Mouse (Mus musculus) naive thymus-derived CD4-positive, alpha-beta T cell, adult 5 months (primary cell): ENCODE data around the gene Bax. TPM values are rescaled to one million over a fixed set of nuclear protein-coding genes. Genes with fewer than 3 reads are reported as not detected.

Source experiments
- polyA plus RNA-seq: library from polyadenylated mRNA; unstranded; fragments of 100-300 nt; shearing (Covaris generic); gene quantifications from one replicate; pipeline ENCODE4 v1.2.1, GENCODE M21; 2017

Gene Bax
- 198 TPM for polyA plus RNA-seq

DNA sequence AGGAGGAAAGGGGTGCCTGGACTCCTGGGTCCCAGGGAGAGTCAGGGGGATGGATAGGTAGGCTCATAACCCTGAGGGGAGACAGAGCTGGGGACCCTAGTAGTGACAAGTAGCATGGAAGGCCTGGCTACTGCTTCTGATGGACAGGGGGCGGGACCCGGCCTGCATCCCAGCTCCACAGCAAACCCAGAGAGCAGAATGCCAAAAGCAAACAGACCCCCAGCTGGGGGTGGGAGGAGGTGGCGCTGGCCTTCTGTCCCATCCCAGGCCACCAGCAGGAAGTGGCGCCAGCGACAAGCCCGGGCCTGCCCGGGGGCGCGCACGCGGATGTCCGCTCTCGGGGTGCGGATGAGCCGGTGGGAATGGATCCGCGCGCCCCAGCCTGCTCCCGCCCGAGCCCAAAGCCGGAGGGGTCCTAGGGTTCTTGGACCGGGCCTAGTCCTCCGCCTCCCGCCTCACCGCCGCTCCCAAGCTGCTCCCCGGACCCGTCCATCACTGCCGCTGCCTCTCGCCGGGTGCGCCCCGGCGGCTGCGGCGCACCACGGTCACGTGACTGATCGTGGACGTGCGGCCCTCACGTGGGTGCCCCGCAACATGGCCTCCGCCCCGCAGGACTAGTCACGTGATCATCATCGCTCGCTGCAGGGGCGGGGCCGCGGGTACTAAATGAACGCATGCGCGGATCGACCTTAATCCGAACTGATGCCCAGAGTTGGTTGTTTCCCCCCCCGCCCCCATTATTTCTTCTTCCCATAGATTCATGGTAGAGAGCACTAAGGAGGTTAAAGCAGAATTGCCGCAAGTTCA lies at the start of gene Bax:
TSS of gene Bax (minus strand) at position 616 of the 807 bp plus-strand sequence.

DNA sequence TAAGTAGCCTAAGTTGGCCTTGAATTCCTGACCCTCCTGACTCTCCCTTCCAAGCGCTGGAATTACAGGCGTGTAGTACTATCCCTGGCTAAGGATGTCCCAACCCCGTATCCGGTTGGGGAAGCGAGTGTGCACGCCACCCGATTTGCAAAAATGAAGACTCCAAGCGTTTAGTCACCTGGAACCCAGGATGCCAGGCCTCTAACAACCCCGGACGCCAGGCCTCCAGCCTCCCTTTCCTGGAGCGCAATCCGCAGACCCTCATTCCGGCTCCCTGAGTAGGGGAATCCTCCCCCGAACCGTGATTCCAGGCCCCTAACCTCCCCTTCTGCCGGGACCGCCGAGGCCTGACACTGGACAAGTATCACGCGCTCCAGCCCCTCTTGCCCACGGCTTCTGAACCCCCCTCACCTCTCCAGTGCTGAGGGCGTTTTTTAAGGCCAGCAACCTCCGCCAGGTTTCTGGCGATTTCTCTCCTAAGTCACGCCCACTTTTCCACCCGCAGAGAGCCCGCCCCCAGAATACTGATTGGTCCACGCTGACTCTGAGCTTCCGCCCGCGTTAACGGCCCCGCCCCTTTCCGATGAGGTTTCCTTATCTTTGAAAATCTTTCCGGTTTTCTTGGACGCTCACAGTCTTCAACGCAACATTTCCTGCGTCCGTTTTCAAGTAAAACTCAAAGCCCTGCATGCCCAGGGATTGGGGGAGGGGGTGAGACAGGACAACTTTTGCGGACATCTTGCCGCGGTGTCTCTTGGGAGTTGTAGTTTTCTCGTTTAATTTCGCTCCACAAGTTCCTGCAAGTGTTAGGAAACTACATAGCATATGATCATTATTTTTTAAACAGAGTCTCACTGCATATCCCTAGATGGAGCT lies 43.5 kb upstream of the Bax start, which contains the start of gene Nucb1:
TSS of gene Nucb1 (minus strand) at position 495 of the 876 bp plus-strand sequence.

DNA sequence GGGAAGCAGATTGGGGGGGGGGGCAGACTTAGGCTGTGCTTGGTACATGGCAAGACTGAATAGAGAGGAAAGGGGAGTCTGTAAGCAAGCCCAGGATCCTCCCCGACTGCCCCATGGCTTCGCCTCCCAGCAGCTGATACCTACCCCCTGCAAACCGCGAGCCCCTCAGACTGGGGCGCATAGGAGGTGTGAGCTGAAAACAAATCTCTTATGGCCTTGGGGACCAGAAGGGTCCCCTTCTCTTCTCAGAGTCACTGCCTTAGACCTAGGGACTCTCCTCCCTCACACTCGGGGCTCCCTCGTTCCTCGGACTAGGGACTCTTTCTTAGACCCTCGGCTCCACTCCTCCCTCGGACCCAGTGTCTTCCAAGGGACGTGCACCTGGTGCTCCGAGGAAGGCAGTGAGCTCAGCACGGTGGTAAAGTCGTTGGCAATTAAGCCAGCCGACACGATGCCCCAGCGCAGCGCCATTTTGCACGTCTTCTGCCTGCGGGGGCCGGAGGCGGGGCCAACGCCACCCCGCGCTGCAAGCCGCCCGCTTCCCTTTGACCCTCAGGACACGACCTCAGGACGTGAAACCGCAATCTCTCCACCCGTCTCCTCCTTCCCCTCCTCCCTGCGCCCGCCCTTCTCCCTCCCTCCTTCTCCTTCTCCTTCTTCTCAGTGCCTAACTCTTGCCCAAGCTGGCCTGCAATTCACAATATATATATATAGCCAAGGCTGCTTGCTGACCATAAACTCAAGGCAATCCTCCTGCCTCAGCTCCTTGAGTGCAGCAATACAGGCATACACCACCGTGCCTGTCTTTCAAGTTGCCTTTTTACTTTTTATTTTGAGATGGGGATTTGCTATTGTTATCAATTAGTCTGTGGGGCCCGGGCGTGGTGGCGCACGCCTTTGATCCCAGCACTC lies 21.9 kb upstream of the Bax start, which contains the start of gene Dhdh:
TSS of gene Dhdh (minus strand) at position 513 of the 912 bp plus-strand sequence.

DNA sequence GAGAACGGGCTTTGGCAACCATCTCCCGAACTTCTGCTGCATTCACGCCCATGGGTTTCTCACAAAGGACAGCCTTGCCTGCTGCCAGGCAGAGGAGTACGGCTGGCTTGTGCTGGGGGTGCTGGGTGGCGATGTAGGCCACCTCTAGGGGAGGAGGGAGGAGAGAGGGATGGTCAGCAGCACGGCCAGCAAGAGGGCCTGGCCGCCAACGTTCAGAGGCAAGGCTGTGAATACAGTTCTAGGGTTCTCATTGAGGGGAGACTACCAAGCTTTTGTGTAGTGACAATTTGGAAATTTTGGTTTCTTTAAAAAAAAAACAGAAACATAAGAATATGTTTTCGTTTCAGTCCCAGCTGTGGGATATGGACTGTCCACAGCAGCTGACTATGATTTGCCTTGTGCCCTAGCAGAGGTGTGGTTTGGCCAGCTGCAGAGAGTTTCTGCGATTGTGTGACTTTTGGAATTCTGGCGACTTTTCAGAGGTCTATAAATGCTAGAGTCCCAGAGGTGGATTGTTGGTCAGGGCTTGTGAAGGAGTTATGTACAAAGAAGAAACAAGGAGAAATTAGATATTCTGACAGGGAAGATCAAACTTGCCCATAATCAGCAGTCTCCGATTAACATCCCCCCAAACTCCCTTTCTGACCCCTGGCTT lies 20.2 kb upstream of the Bax start, which contains the start of gene Gm45808:
TSS of gene Gm45808 (minus strand) at position 51 of the 655 bp plus-strand sequence.

DNA sequence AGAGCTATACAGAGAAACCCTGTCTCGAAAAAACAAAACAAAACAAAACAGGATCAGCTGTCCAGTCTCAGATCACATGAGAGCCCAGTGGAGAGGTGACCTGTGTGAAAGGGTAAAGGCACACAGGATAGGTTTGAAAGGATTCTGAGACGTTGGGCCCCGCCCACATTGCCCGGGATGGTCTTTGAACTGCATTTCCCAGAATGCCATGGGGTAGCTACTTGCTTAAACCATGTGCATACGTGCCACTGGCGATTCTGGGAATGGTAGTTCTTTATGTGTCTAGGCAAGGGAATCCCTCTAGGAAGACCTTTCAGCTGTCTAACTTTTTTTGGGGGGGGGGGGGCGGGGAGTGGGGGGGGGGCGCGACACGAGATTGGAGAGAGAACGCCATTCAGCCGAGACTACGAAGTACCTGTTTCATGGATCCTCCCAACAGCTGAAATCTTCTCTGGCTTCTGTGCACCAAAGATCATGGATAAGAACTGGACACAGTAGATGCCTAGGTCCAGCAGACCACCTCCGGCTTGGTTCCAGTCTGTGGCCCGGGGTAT lies 14.8 kb upstream of the Bax start, which contains the start of gene Tulp2:
TSS of gene Tulp2 (plus strand) at position 504 of the 554 bp plus-strand sequence.

DNA sequence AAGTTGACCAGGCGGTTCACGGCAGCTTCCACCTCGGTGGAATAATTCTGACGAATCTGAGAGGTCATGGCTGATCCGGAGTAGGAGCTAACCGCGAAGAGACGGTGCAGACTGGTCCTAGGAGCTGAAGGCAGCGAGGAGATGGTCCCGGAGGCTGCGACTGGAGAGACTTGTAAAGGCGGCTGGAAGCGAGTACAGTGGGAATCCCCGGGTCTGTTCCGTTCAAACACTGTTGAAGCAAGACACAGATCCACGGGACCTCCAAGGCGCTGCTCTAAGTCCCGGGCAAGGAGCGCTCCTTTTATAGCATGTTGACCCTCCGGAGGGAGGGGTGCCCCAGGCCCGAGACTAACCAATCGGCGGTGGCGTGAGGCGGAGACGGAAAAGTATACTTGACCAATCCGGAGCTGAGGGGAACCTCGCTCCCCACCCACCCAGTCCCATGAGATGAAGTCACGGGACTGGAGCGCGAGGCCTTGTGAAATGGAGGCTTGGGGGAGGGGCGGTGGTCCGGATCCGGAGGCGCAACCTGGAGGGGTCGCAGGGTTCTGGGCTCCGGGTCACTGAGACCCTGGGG lies 7.0 kb downstream of the Bax start, which contains the start of gene Ftl1:
TSS of gene Ftl1 (minus strand) at position 321 of the 577 bp plus-strand sequence.

DNA sequence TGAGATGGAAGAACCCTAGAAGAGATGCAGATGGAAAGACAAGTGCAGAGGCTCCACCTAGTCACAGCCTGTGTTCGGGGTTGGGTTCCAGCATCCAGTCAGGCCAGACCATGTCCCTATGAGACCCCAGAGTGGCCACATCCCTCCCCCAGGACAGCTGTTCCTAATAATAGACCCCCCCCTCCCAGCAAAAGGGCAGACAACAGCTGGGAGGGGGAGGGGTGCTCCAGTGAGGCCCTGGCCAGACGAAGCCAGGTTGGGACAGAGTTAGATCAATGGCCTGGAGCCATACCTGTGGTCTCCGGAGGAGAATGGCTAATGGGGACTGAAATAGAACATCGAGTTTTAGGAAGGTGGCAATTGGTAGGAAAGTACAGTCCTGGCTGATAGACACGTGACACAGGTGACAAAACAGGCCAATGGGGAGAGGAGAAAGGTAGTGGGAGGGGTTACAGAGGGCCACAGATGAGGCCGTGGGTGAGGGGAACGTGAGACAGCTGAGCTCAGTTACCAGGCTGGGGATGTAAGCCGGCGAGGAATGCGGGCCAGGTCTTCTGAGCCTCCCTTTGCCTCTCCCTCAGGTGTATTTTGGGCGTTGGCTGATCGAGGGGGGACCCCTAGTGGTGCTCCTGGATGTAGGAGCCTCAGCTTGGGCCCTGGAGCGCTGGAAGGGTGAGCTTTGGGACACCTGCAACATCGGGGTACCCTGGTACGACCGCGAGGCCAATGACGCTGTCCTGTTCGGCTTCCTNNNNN lies 29.0 kb downstream of the Bax start, which contains the start of gene Ruvbl2:
TSS of gene Ruvbl2 (minus strand) at position 576 of the 756 bp plus-strand sequence.

DNA sequence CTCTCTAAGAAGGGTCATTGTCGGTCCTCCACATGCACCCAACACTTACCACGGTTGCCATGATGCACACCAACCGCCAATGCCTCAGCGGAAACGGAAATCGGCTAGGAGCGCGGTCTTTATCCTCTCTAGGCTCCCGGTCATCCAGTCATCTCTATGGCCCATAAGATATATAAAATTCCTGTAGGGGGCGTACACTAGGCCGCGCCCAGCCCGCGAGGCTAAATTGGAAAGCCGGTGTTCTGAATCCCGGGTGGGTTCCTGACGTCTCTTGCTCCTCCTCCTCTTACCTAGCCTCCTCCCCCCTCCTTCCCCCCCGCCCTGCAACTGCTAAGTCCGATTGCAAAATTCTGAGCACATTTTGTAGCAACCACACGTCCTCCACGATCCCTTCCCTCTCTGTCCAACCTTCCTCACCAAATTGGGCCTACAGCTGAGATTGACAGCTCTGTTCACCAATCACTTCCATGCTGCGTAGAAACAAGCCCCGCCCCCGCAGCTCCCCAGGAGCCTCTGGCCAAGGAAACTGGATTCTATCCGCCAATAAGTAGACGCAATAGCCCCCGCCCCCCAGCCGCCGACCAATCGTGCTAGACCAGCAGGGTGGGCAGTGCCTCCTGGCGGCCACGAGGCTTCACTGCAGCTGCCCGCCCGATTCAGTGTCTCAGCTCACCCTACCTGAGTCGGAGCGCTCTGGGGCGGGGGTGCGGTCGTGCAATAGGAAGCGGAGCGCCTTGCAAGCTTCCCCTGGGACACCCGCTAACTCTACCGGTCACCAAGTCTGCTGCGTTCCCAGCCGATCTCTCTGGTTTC lies 32.3 kb downstream of the Bax start, which contains the start of gene Gys1:
TSS of gene Gys1 (plus strand) at position 642 of the 813 bp plus-strand sequence.

DNA sequence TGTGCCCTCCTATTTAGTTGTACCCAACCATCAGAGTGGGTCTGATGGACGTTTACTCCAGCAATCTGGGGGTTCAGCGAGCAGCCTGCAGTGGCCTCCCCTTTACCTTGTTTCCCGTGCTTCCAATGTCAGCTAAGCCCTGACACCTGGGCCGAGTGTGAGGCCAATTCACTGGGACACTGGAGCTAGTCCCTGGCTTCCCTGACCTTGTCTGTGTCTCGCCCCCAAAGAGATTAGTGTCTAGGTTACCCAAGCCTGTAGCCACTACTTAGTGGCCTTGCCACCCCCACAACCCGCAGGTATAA lies 46.1 kb downstream of the Bax start, which contains the start of gene Lhb:
TSS of gene Lhb (plus strand) at position 206 of the 305 bp plus-strand sequence.

DNA sequence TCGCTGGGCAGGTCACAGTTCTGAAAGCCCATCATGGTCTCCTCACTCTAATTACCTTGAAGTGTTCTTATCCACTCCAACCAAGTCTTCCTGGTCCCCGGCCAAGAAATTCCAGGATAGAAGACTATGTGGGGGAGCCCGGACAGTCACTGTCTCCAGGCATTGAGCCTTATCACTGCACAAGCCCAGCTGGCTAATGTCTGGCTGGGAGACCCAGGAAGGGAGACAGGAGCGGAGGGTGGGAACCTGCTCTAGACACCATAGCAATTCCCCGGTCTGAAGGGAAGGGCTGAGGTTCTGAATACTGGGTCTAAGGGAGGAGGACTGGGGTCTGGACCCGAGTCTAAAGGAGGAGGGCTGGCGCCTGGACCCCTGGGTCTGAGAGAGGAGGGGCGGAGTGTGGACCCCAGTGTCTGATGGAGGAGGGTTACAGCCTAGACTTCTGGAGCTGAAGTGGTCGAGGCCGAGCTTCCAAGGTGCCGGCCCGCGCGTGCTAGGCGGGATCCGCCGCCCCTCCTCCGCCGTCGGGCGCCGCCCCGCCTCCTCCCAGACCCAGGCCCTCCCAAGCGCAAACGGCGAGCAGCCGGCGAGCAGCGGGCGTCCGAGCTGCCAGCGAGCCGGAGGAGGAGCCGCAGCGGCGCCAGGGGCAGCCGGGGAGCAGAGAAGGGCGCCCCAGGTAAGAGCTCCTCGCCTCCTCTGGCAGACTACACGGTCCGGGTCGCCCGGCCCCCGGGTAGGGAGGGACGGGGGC lies 53.4 kb downstream of the Bax start, which contains the start of gene Ntf5:
TSS of gene Ntf5 (plus strand) at position 583 of the 751 bp plus-strand sequence.

Other genes starting within 250 kb of the Bax start
- gene Cd37, start 227.8 kb downstream of the Bax start, polyA plus RNA-seq: 402 TPM
- gene Slc6a16, start 225.8 kb downstream of the Bax start, polyA plus RNA-seq: not detected
- not detected for gene Slc6a21, start 189.4 kb downstream of the Bax start, polyA plus RNA-seq
- 8.0 TPM for gene Trpm4, start 133.1 kb downstream of the Bax start, polyA plus RNA-seq
- gene Hrc, start 131.6 kb downstream of the Bax start, polyA plus RNA-seq: not detected
- not detected for gene Ppfia3, start 99.9 kb downstream of the Bax start, polyA plus RNA-seq
- gene Lin7b, start 96.3 kb downstream of the Bax start, polyA plus RNA-seq: not detected
- gene Snrnp70, start 71.2 kb downstream of the Bax start, polyA plus RNA-seq: 236 TPM
- gene Kcna7, start 61.2 kb downstream of the Bax start, polyA plus RNA-seq: not detected
- gene Ntf5, start 53.2 kb downstream of the Bax start, polyA plus RNA-seq: not detected
- gene Lhb, start 46.1 kb downstream of the Bax start, polyA plus RNA-seq: not detected
- 8.8 TPM for gene Gys1, start 32.1 kb downstream of the Bax start, polyA plus RNA-seq
- gene Ruvbl2, start 28.8 kb downstream of the Bax start, polyA plus RNA-seq: 33.7 TPM
- 2,872 TPM for gene Ftl1, start 7.0 kb downstream of the Bax start, polyA plus RNA-seq
- gene Tulp2, start 15.0 kb upstream of the Bax start, polyA plus RNA-seq: 6.5 TPM
- gene Gm45808, start 19.9 kb upstream of the Bax start, polyA plus RNA-seq: not detected
- 0.16 TPM for gene Dhdh, start 21.9 kb upstream of the Bax start, polyA plus RNA-seq
- 133 TPM for gene Nucb1, start 43.5 kb upstream of the Bax start, polyA plus RNA-seq
- 587 TPM for gene Ppp1r15a, start 59.4 kb upstream of the Bax start, polyA plus RNA-seq
- 1.0 TPM for gene Plekha4, start 59.4 kb upstream of the Bax start, polyA plus RNA-seq
- 0.66 TPM for gene Hsd17b14, start 88.0 kb upstream of the Bax start, polyA plus RNA-seq
- 123 TPM for gene Bcat2, start 103.3 kb upstream of the Bax start, polyA plus RNA-seq
- not detected for gene Fgf21, start 148.6 kb upstream of the Bax start, polyA plus RNA-seq
- not detected for gene Fut1, start 150.4 kb upstream of the Bax start, polyA plus RNA-seq
- gene Izumo1, start 154.9 kb upstream of the Bax start, polyA plus RNA-seq: not detected
- gene Rasip1, start 160.6 kb upstream of the Bax start, polyA plus RNA-seq: 0.41 TPM
- gene Mamstr, start 173.1 kb upstream of the Bax start, polyA plus RNA-seq: not detected
- gene Fut2, start 199.5 kb upstream of the Bax start, polyA plus RNA-seq: not detected
- 0.26 TPM for gene Ntn5, start 217.1 kb upstream of the Bax start, polyA plus RNA-seq
- 0.16 TPM for gene Sec1, start 227.5 kb upstream of the Bax start, polyA plus RNA-seq
- gene Car11, start 232.9 kb upstream of the Bax start, polyA plus RNA-seq: 4.5 TPM
- 15.3 TPM for gene Dbp, start 238.2 kb upstream of the Bax start, polyA plus RNA-seq
- 1,856 TPM for gene Rpl18, start 248.6 kb upstream of the Bax start, polyA plus RNA-seq